Mouse (Mus musculus) B cell, adult 2 months (primary cell): ENCODE results near the gene Cartpt.
"Not testable (repeated sequence)": the region's sequence is repeated elsewhere in the genome, so short reads cannot be mapped to it uniquely, and the experiment has no call there.

Experiments used
- DNase-seq, 2 experiments: peaks; one replicate each; pipeline ENCODE4 v3.0.0; 2022

The Cartpt gene

DNA sequence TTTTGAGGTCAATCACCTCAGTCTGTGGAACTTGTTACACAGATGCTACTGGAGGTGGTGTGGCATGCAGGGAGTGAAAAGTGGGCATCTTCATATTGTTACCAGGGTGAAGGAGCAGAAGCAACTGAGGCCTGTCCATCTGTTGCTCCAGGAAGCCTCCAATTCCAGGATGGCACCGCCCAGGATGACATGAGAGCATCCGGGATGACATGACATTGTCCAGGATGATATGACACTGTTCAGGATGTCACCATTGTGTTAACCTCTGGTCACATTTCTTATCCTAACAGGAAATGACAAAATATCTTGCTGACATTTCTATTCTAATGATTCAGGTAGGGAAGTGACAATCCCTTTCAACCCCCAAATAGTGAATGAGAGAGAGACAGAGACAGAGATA is 47.8 kb downstream of the Cartpt start:
- DNase-seq = no peak

DNA sequence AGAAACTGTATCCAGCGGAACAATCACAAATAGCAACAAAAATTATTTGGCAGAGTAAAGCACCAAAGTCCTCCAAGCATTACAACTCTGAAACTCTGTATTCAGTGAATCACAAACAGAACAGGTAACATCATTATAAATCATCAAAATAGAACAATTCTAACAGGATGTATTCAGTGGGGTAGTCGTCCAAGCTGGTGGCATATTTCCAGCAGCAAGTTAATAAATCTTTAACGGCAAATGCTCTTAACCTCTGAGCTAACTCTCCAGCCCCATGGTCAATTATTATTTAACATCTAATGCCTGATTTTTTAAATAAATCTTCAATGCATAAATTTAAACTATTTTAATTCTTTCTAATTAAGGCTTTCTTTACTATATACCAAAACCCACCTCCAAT is 48.5 kb downstream of the Cartpt start:
- not testable (repeated sequence) for DNase-seq

DNA sequence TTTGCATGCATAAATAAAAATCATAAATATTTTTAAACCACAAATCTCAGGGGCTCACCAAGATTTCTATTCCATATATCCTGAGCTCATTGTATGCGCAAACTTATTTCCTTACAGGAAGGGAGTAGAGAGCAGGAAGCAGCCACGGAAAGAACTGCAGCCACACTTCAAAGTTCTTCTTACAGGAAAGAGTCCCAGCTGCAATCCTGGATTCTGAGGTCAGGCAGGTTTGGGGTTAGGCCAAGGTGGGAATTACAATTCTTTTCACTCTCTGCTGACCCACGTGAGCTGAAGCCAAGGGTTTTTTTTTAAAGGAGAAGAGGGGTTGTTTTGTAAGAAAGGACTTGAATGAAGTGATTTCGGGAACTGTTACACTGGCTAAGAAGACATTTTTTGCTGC is 49.9 kb downstream of the Cartpt start:
- DNase-seq = no peak

DNA sequence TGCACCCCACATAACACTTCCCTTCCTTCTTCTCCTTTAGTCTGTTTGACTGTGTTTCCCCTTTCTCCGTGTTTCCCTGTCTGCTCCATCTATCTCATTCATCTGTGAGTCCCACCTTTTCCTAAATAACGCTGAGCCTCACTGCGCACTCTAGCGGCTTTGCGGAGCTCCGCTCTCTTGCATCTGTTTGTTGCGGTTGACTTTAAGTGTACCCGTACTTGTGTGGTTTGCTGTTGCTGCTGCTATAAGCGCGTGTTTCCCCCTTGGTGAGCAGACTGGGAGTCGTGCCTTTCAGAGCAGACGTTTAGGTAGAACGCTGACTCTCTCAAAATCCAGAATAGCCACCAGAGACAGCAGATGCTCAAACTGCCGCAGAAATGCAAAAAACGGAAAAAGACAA is 51.3 kb downstream of the Cartpt start:
- DNase-seq = no peak
